Mouse (Mus musculus) kidney, embryonic 16.5 days (tissue): ENCODE data around the gene Fam120a. TPM values are rescaled to one million over a fixed set of nuclear protein-coding genes. Genes with fewer than 3 reads are reported as not detected.

Source experiments
- ATAC-seq: fragments of 200-750 bp; cut with Nextera tagmentation; 2 replicates; pipeline ENCODE4 v1.8.0; 2017; ENCODE audit warnings: moderate TSS enrichment; ENCODE audit not compliant: low FRiP score, low TSS enrichment
- H3K27ac ChIP-seq: fragments of 300-500 bp; sonication (generic); 2 replicates; pipeline ENCODE4 v1.5.1; 2014; ENCODE audit warnings: low read length
- H3K27me3 ChIP-seq: fragments of 300-500 bp; sonication (generic); 2 replicates; pipeline ENCODE4 v1.6.1; 2014; ENCODE audit warnings: low read length, control low read depth, mixed read lengths; ENCODE audit not compliant: insufficient read depth
- H3K36me3 ChIP-seq: fragments of 300-500 bp; sonication (generic); 2 replicates; pipeline ENCODE4 v1.6.1; 2014; ENCODE audit warnings: low read length, control low read depth, mixed read lengths; ENCODE audit not compliant: insufficient read depth
- H3K4me1 ChIP-seq: fragments of 300-500 bp; sonication (generic); 2 replicates; pipeline ENCODE4 v1.6.1; 2014; ENCODE audit warnings: low read length, control low read depth, mixed read lengths; ENCODE audit not compliant: insufficient read depth
- H3K4me2 ChIP-seq: fragments of 300-500 bp; sonication (generic); replicated peaks from 2 replicates; pipeline ENCODE4 v1.6.1; 2014; ENCODE audit warnings: low read depth, low read length
- H3K4me3 ChIP-seq: fragments of 300-500 bp; sonication (generic); 2 replicates; pipeline ENCODE4 v1.5.1; 2014; ENCODE audit warnings: mild to moderate bottlenecking, low read length
- H3K9ac ChIP-seq: fragments of 300-500 bp; sonication (generic); replicated peaks from 2 replicates; pipeline ENCODE4 v1.6.1; 2014; ENCODE audit warnings: low read length
- H3K9me3 ChIP-seq: fragments of 300-500 bp; sonication (generic); 2 replicates; pipeline ENCODE4 v1.6.1; 2016; ENCODE audit warnings: low read length, control low read depth
- WGBS: fragments of 180-500 bp; shearing (Covaris S2); extraction: QIAGEN DNeasy Blood & Tissue Kit; methylation state at CpG from one replicate; pipeline ENCODE4 v1.1.7; 2014; 5-methylcytosine and 5-hydroxymethylcytosine counted together
- polyA plus RNA-seq: library from polyadenylated mRNA; unstranded; fragments of >200 nt; fragmentation: Nextera tagmentation; extraction: Ambion mirVana; gene quantifications from 2 replicates; pipeline ENCODE4 v1.2.1, GENCODE M21; 2015

The Fam120a gene
- polyA plus RNA-seq, 1 experiment from 2014 or later, result 23.2 TPM

DNA sequence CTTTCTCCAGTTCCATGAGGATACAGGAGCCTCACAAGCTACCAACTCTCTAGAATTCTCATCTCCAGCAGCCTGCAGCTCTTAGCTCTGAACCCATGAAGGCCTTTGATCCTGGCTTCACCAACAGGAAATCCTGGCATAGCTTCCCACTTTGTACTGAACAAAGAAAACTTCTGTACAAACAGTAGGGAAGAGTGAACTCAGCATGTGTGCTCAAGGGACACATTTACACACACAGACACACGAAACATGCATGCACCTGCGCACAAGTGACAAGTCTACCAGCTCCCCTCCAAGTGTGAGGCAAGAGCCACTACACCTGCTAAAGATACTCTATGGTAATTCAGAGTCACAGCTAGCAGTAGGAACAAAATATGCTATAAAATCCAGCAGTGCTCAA lies 45.1 kb downstream of the Fam120a start:
- 88% methylated on average over 2 of the region's 2 CpGs for WGBS
- Histone ChIP-seq H3K27me3 (no peaks in the 10 kb centered on the region), H3K9ac (no peak overlapping the region), H3K4me3 (no peak overlapping the region), H3K4me1 (no peaks in the 10 kb centered on the region), H3K36me3 (peaks cover 38% of the 10 kb centered on the region), H3K4me2 (no peak overlapping the region), H3K27ac (no peak overlapping the region), H3K9me3 (no peaks in the 10 kb centered on the region)
- ATAC-seq, result no peak

GRCm38 (mm10) chr13:48921256-48921655 lies 46.6 kb downstream of the Fam120a start:
- 70% methylated on average over 1 of the region's 1 CpGs for WGBS
- Histone ChIP-seq H3K4me3 (no peak overlapping the region), H3K27me3 (no peaks in the 10 kb centered on the region), H3K4me1 (no peaks in the 10 kb centered on the region), H3K36me3 (peaks cover 49% of the 10 kb centered on the region), H3K9ac (no peak overlapping the region), H3K4me2 (no peak overlapping the region), H3K27ac (no peak overlapping the region), H3K9me3 (no peaks in the 10 kb centered on the region)
- no peak for ATAC-seq

DNA sequence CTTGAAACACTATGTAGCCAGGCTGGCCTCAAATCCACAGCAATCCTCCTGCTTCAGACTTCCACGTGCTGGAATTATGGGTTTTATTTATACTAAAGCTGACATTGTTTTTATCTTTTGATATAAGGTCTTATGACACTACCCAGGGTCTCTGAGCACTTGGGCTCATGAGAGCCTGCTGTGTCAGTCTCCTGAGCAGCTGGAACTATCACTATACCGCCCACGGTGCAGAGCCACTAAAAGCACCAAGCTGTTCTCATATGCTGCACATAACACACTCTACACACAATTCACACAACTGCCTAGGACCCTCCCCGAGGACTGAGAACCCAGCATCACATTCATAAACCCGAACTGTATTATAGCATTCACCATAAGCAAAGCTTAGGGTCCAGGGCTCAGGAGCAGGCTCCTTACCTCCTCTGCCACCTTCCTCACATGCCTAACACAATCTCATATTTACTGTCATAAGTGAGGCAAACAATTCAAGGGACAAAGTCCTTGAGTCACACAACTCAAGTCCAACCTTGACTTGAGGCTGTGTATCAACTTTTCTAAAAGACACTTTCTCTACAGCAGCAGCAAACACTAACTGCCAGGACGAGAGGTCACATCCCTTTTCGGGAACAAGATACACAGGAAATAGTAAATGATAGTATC lies 47.9 kb downstream of the Fam120a start:
- Histone ChIP-seq H3K4me2 (no peak overlapping the region), H3K9ac (no peak overlapping the region), H3K27me3 (no peaks in the 10 kb centered on the region), H3K9me3 (no peaks in the 10 kb centered on the region), H3K36me3 (peaks cover 58% of the 10 kb centered on the region), H3K4me3 (no peak overlapping the region), H3K27ac (no peak overlapping the region), H3K4me1 (no peaks in the 10 kb centered on the region)
- 76% methylated on average over 7 of the region's 7 CpGs for WGBS
- ATAC-seq, result no peak

- WGBS, result 96% methylated on average over 3 of the region's 3 CpGs
- ATAC-seq, result no peak
- H3K36me3 ChIP-seq, result peaks cover 69% of the 10 kb centered on the region
Measured at GRCm38 (mm10) chr13:48917113-48917599, 50.7 kb downstream of the Fam120a start.

DNA sequence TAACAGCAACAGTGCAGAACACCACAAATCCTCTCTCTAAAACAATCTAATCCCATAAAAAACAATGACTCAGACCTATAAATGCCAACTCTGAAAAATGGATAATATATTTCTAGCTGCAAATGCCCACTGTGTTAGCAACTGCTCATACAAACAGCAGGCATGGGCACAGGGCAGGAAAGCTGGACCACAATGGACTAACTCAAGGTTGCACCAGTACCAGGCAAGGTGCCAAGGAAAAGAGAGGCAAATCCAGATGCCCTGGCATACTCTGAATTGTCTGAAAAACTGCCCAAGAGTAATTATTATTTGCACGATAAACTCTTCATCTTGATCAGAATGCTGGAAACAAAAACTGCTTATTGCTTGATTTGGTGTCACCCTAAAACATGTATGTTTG lies 54.1 kb downstream of the Fam120a start:
- Histone ChIP-seq H3K9me3 (no peaks in the 10 kb centered on the region), H3K4me1 (no peaks in the 10 kb centered on the region), H3K27ac (no peak overlapping the region), H3K4me3 (no peak overlapping the region), H3K27me3 (no peaks in the 10 kb centered on the region), H3K36me3 (peaks cover 56% of the 10 kb centered on the region), H3K9ac (no peak overlapping the region), H3K4me2 (no peak overlapping the region)
- ATAC-seq, result no peak
- WGBS, result 89% methylated on average over 1 of the region's 1 CpGs

More at GRCm38 (mm10) chr13:48917113-48917599, 50.7 kb downstream of the Fam120a start:
- no peaks in the 10 kb centered on the region for H3K4me1 ChIP-seq
- H3K4me3 ChIP-seq, result no peak overlapping the region
- no peaks in the 10 kb centered on the region for H3K9me3 ChIP-seq
- no peak overlapping the region for H3K27ac ChIP-seq
- no peak overlapping the region for H3K4me2 ChIP-seq
- H3K9ac ChIP-seq, result no peak overlapping the region
- H3K27me3 ChIP-seq, result no peaks in the 10 kb centered on the region

GRCm38 (mm10) chr13:48913141-48913540 lies 54.7 kb downstream of the Fam120a start:
- Histone ChIP-seq H3K9ac (no peak overlapping the region), H3K4me2 (no peak overlapping the region), H3K4me1 (no peaks in the 10 kb centered on the region), H3K36me3 (peaks cover 60% of the 10 kb centered on the region), H3K4me3 (no peak overlapping the region), H3K27me3 (no peaks in the 10 kb centered on the region), H3K9me3 (no peaks in the 10 kb centered on the region), H3K27ac (no peak overlapping the region)
- WGBS, result 90% methylated on average over 3 of the region's 3 CpGs
- no peak for ATAC-seq

DNA sequence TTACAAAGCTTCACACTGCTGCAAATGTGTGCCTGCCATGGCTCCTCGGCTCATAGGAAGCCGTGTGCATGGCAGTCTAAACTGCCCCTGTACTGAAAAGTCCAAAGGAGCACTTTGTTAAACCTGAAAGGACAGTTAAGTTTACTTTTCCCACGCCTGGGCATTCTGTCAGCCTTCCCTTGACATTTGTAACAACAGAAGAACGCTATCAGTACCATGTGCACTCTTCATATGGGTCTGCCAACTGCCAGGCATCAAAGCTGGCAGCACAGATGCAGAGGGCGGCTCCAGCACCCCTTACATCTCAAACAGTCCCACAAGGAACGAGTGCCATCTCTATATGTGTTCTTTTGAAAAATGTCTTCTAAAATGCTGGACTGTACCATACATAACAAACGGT lies 56.4 kb downstream of the Fam120a start:
- ATAC-seq, result no peak
- no peaks in the 10 kb centered on the region for H3K4me1 ChIP-seq
- no peaks in the 10 kb centered on the region for H3K27me3 ChIP-seq
- H3K4me2 ChIP-seq, result no peak overlapping the region
- H3K36me3 ChIP-seq, result peaks cover 51% of the 10 kb centered on the region
- WGBS, result 86% methylated on average over 7 of the region's 7 CpGs
- H3K9me3 ChIP-seq, result no peaks in the 10 kb centered on the region
- no peak overlapping the region for H3K27ac ChIP-seq
- no peak overlapping the region for H3K4me3 ChIP-seq
- no peak overlapping the region for H3K9ac ChIP-seq

GRCm38 (mm10) chr13:48905458-48905857 lies 62.4 kb downstream of the Fam120a start:
- no peak for ATAC-seq
- 93% methylated on average over 2 of the region's 2 CpGs for WGBS
- H3K4me2 ChIP-seq, result no peak overlapping the region
- no peaks in the 10 kb centered on the region for H3K27me3 ChIP-seq
- no peaks in the 10 kb centered on the region for H3K9me3 ChIP-seq
- no peak overlapping the region for H3K4me3 ChIP-seq
- H3K9ac ChIP-seq, result no peak overlapping the region
- peaks cover 44% of the 10 kb centered on the region for H3K36me3 ChIP-seq
- H3K4me1 ChIP-seq, result no peaks in the 10 kb centered on the region
- no peak overlapping the region for H3K27ac ChIP-seq

GRCm38 (mm10) chr13:48895376-48895775 lies 72.4 kb downstream of the Fam120a start:
- H3K27ac ChIP-seq, result no peak overlapping the region
- H3K4me3 ChIP-seq, result no peak overlapping the region
- no peaks in the 10 kb centered on the region for H3K9me3 ChIP-seq
- H3K4me2 ChIP-seq, result no peak overlapping the region
- no peaks in the 10 kb centered on the region for H3K27me3 ChIP-seq
- no peaks in the 10 kb centered on the region for H3K4me1 ChIP-seq
- 89% methylated on average over 5 of the region's 5 CpGs for WGBS
- no peak overlapping the region for H3K9ac ChIP-seq
- peaks cover 63% of the 10 kb centered on the region for H3K36me3 ChIP-seq
- ATAC-seq, result no peak

GRCm38 (mm10) chr13:48890260-48890960 lies 77.4 kb downstream of the Fam120a start:
- Histone ChIP-seq H3K36me3 (peaks cover 68% of the 10 kb centered on the region), H3K4me2 (no peak overlapping the region), H3K4me1 (no peaks in the 10 kb centered on the region), H3K9me3 (no peaks in the 10 kb centered on the region), H3K27me3 (no peaks in the 10 kb centered on the region), H3K9ac (no peak overlapping the region), H3K27ac (0 out of 2 replicates have a peak overlapping the region, but pooled peaks have one; percentile 20), H3K4me3 (no peak overlapping the region)
- WGBS, result 80% methylated on average over 4 of the region's 4 CpGs
- peak; percentile 82 for ATAC-seq
